Mouse (Mus musculus): ENCODE data around the gene Srd5a1.
"Not testable (repeated sequence)": the region's sequence is repeated elsewhere in the genome, so short reads cannot be mapped to it uniquely, and the experiment has no call there.

The Srd5a1 gene

GRCm38 (mm10) chr13:69576676-69577075 is 34.6 kb downstream of the Srd5a1 start:
- no peak for DNase-seq (ENCODE audit: low spot score)

- DNase-seq (ENCODE audit: low spot score) = no peak
These were observed 38.6 kb downstream of the Srd5a1 start for GRCm38 (mm10) chr13:69572594-69572993.

GRCm38 (mm10) chr13:69569201-69569600 is 42.0 kb downstream of the Srd5a1 start:
- no peak for DNase-seq (ENCODE audit: low spot score)

GRCm38 (mm10) chr13:69565401-69565800 is 45.8 kb downstream of the Srd5a1 start:
- not testable (repeated sequence) for DNase-seq (ENCODE audit: low spot score)

- DNase-seq (ENCODE audit: low spot score) = no peak
These were observed 46.7 kb downstream of the Srd5a1 start for GRCm38 (mm10) chr13:69564573-69564972.

- no peak for DNase-seq (ENCODE audit: low spot score)
These were observed 47.3 kb downstream of the Srd5a1 start for GRCm38 (mm10) chr13:69563905-69564304.

- DNase-seq (ENCODE audit: low spot score) = no peak
These were observed 48.3 kb downstream of the Srd5a1 start for GRCm38 (mm10) chr13:69562654-69563574.

- no peak for DNase-seq (ENCODE audit: low spot score)
These were observed 49.2 kb downstream of the Srd5a1 start for GRCm38 (mm10) chr13:69562004-69562403.

- DNase-seq (ENCODE audit: low spot score) = peak; percentile 61
These were observed 51.8 kb downstream of the Srd5a1 start for GRCm38 (mm10) chr13:69559291-69559961.

GRCm38 (mm10) chr13:69558098-69558660 is 53.1 kb downstream of the Srd5a1 start:
- DNase-seq (ENCODE audit: low spot score) = no peak

- DNase-seq (ENCODE audit: low spot score) = no peak
These were observed 54.5 kb downstream of the Srd5a1 start for GRCm38 (mm10) chr13:69556728-69557127.

- no peak for DNase-seq (ENCODE audit: low spot score)
These were observed 55.2 kb downstream of the Srd5a1 start for GRCm38 (mm10) chr13:69555957-69556482.

GRCm38 (mm10) chr13:69555045-69555444 is 56.2 kb downstream of the Srd5a1 start:
- DNase-seq (ENCODE audit: low spot score) = no peak

GRCm38 (mm10) chr13:69554255-69554654 is 57.0 kb downstream of the Srd5a1 start:
- no peak for DNase-seq (ENCODE audit: low spot score)

GRCm38 (mm10) chr13:69553024-69553423 is 58.2 kb downstream of the Srd5a1 start:
- peak; percentile 44 for DNase-seq (ENCODE audit: low spot score)

GRCm38 (mm10) chr13:69550831-69551230 is 60.4 kb downstream of the Srd5a1 start:
- no peak for DNase-seq (ENCODE audit: low spot score)

GRCm38 (mm10) chr13:69549980-69550379 is 61.3 kb downstream of the Srd5a1 start:
- no peak for DNase-seq (ENCODE audit: low spot score)

GRCm38 (mm10) chr13:69547488-69548180 is 63.6 kb downstream of the Srd5a1 start:
- DNase-seq (ENCODE audit: low spot score) = no peak

GRCm38 (mm10) chr13:69545019-69545418 is 66.2 kb downstream of the Srd5a1 start:
- DNase-seq (ENCODE audit: low spot score) = no peak

GRCm38 (mm10) chr13:69543595-69543994 is 67.6 kb downstream of the Srd5a1 start:
- no peak for DNase-seq (ENCODE audit: low spot score)

GRCm38 (mm10) chr13:69542571-69543352 is 68.5 kb downstream of the Srd5a1 start:
- DNase-seq (ENCODE audit: low spot score) = peak; percentile 41

All from urinary bladder, postnatal 14 days (tissue).